Mouse (Mus musculus): ENCODE data around the gene Cers5. TPM values are rescaled to one million over a fixed set of nuclear protein-coding genes. Genes with fewer than 3 reads are reported as not detected.

Cers5 gene
- total RNA-seq, 2 experiments from 2014 or later = 18.2 to 18.5 TPM

- DNase-seq (ENCODE audit: low spot score) = no peak
- intact Hi-C loops (cut with DNase I) = no loop called here
These were observed 81.8 kb downstream of the Cers5 start for GRCm38 (mm10) chr15:99690924-99691323.

GRCm38 (mm10) chr15:99688712-99689111, 84.0 kb downstream of the Cers5 start:
- no peak for DNase-seq (ENCODE audit: low spot score)
- intact Hi-C loops (cut with DNase I) = loop anchor here (1.0 to 5.0 kb wide), 2 partner anchors 92 to 191 kb away; no protein-coding TSS in a partner anchor

Other genes starting within 250 kb of the Cers5 start
- gene Faim2, start 244.7 kb downstream of the Cers5 start, total RNA-seq (2021) = under 1 TPM in 1 of 2 experiments, not detected in 1; 0.11 TPM
- not detected for gene Aqp2, start 193.8 kb downstream of the Cers5 start, total RNA-seq (2021)
- under 1 TPM in 1 of 2 experiments, not detected in 1; 0.22 TPM for gene Aqp5, start 182.1 kb downstream of the Cers5 start, total RNA-seq (2021)
- gene Aqp6, start 171.5 kb downstream of the Cers5 start, total RNA-seq (2021) = not detected
- gene Racgap1, start 121.2 kb downstream of the Cers5 start, total RNA-seq (2021) = 1 to 10 TPM; 2.8 to 3.0 TPM
- gene Asic1, start 102.5 kb downstream of the Cers5 start, total RNA-seq (2021) = under 1 TPM; 0.48 to 0.55 TPM
- 10 to 100 TPM; 23.5 to 25.3 TPM for gene Smarcd1, start 70.8 kb downstream of the Cers5 start, total RNA-seq (2021)
- 1 to 10 TPM; 2.8 to 4.2 TPM for gene Gm17349, start 67.4 kb downstream of the Cers5 start, total RNA-seq (2021)
- gene Gpd1, start 55.4 kb downstream of the Cers5 start, total RNA-seq (2021) = 10 to 100 TPM; 54.1 to 67.6 TPM
- gene Cox14, start 47.3 kb downstream of the Cers5 start, total RNA-seq (2021) = 100 to 1,000 TPM; 227 to 229 TPM
- 10 to 100 TPM; 17.9 to 20.2 TPM for gene Lima1, start 102.6 kb upstream of the Cers5 start, total RNA-seq (2021)
- under 1 TPM; 0.06 to 0.10 TPM for gene Fam186a, start 194.2 kb upstream of the Cers5 start, total RNA-seq (2021)
- 10 to 100 TPM; 57.7 to 64.3 TPM for gene Larp4, start 197.2 kb upstream of the Cers5 start, total RNA-seq (2021)